Mouse (Mus musculus) cerebellum, adult 2 months (tissue): ENCODE results near the gene Rbm7.
A peak's percentile ranks its signal among the peaks of the same experiment; 100 is the strongest.

Experiments
- CTCF ChIP-seq: fragments of 200-500 bp; IDR thresholded peaks from 2 replicates; pipeline ENCODE4 v1.5.1; 2011; ENCODE audit warnings: low read depth, mild to moderate bottlenecking, control low read depth, low read length, moderate library complexity, borderline replicate concordance; ENCODE audit not compliant: insufficient read depth
- POLR2A ChIP-seq: fragments of 200-500 bp; IDR thresholded peaks from 2 replicates; pipeline ENCODE4 v1.6.1; 2011; ENCODE audit warnings: low read length, control low read depth, borderline replicate concordance; ENCODE audit not compliant: insufficient read depth

GRCm38 (mm10) chr9:48465671-48466070 is 29.4 kb downstream of the Rbm7 start:
- TF ChIP-seq CTCF, result peak; percentile 39; the same call in 1 of the 2 replicates
- TF ChIP-seq POLR2A, result no peak
